Mouse (Mus musculus): ENCODE data around the gene Kntc1. TPM values are rescaled to one million over a fixed set of nuclear protein-coding genes. Genes with fewer than 3 reads are reported as not detected.
"Not testable (repeated sequence)": the region's sequence is repeated elsewhere in the genome, so short reads cannot be mapped to it uniquely, and the experiment has no call there.

Gene Kntc1
- polyA plus RNA-seq, 1 experiment from 2014 or later, result 39.5 TPM

DNA sequence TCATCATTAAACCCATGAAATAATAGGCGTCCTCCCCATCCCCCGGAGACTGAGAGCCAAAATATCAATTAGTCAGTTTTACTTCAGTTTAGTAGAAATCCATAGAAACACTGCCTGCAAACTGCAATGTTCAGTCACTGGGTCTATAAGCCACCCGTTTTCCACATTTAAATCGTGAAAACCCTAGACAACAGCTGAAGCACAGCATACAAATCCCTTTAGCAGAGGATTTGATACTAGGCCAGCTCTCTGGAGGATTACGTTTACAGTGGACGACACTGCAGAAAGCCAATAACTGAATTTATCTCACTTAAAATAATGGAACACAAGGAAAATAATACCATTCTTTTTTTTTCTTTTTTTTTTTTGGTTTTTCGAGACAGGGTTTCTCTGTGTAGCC, 1.9 kb upstream of the Kntc1 start:
- Histone ChIP-seq H3K9me3 (replicated peaks) (no peaks in the 10 kb centered on the region), H3K27me3 (replicated peaks) (no peaks in the 10 kb centered on the region), H3K4me2 (peak overlapping the region; percentile 91), H3K4me1 (peaks cover 50% of the 10 kb centered on the region), H3K9ac (peak overlapping the region; percentile 88), H3K27ac (peak overlapping the region; percentile 60; the same call in 1 of the 2 replicates), H3K4me3 (peak overlapping the region; percentile 89), H3K36me3 (peaks cover 50% of the 10 kb centered on the region)
- no peak for ATAC-seq
- 26% methylated on average over 7 of the region's 7 CpGs for WGBS (ENCODE audit: insufficient replicate concordance)

DNA sequence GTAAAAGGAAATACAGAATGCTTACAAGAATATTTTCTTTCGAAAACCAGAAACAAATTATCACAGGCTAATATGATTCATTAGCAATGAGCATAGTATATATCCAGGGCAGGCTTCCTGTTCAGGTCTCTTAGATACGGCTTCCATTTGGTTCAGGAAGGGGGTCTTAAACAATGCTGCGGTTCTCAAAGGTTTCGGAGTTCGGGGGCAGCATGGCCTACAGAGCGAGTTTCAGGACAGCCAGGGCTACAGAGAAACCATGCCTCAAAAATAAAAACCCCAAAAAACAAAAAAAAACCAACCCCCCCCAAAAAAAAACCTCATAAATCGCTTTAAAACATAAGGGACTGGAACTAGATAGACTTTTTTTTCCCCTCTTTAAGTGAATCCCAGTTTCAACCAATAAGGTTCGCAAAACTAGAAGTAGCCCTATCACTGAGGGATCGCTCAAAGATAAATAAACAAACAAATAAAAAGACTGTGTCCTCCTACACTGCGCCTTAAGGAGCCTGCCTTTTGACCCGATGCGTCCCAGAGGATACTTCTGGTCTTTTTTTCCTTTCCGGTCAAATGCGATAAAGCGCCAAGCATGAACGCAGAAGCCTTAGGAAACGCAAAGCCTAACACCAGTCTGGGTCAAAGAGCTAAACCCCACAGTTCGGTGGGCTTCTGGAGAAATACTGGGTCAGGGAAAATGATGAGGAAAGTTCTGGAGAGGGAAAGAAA, 1.0 kb upstream of the Kntc1 start:
- peaks cover 48% of the 10 kb centered on the region for H3K36me3 ChIP-seq
- under 1% methylated on average over 18 of the region's 18 CpGs for WGBS (ENCODE audit: insufficient replicate concordance)
- no peaks in the 10 kb centered on the region for H3K27me3 ChIP-seq (replicated peaks)
- H3K9ac ChIP-seq, result peak overlapping the region; percentile 88
- H3K4me3 ChIP-seq, result peak overlapping the region; percentile 89
- no peaks in the 10 kb centered on the region for H3K9me3 ChIP-seq (replicated peaks)
- ATAC-seq, result peak; percentile 9; the same call in 1 of the 2 replicates
- H3K4me1 ChIP-seq, result peaks cover 53% of the 10 kb centered on the region
- H3K27ac ChIP-seq, result peak overlapping the region; percentile 99
- peak overlapping the region; percentile 91 for H3K4me2 ChIP-seq

DNA sequence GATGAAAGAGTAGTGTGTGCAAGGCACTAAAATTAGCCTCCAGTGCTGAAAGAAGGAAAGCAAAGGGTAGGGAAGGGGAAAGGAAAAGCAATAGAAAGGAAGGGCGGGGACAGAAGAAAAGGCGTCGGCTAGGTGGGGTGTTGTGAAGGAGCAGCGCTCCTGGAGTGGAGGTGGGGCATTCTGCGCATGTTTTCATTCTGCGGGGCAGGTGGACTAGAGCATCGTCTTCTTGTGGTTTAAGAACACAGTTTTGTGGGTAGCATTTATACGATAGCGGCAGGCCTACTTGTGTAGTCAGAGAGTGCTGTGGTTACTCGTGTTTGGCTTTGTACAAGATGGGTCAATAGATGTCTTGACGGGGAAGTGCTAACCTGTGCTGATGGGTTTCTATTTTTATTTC, 16.0 kb downstream of the Kntc1 start:
- H3K4me3 ChIP-seq, result no peak overlapping the region
- no peaks in the 10 kb centered on the region for H3K4me1 ChIP-seq
- H3K9me3 ChIP-seq (replicated peaks), result no peaks in the 10 kb centered on the region
- H3K27ac ChIP-seq, result no peak overlapping the region
- no peak overlapping the region for H3K4me2 ChIP-seq
- H3K27me3 ChIP-seq (replicated peaks), result no peaks in the 10 kb centered on the region
- WGBS (ENCODE audit: insufficient replicate concordance), result 86% methylated on average over 11 of the region's 11 CpGs
- no peak for ATAC-seq
- peaks cover 91% of the 10 kb centered on the region for H3K36me3 ChIP-seq
- H3K9ac ChIP-seq, result no peak overlapping the region

DNA sequence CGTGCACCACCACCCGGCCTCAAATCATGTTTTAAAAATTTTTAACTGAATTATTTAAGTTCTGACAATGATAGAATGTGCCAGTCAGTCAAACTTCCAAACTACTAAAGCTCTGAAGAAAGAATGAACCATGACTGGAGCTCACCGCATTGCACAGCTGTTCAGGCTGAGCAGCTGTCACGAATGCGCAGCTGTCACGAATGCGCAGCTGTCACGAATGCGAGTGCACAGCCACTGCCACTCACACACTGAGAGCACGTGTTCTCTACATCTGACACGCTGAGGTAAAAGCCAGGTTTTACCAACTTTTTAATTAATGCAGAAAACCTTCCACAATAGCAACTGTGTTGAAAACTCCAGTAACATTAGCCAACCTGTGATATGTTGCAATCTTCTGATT, 16.9 kb downstream of the Kntc1 start:
- not testable (repeated sequence) for ATAC-seq; H3K4me3 ChIP-seq; H3K9me3 ChIP-seq (replicated peaks); H3K27ac ChIP-seq; H3K27me3 ChIP-seq (replicated peaks); H3K9ac ChIP-seq; H3K4me1 ChIP-seq; H3K4me2 ChIP-seq
- WGBS (ENCODE audit: insufficient replicate concordance), result 93% methylated on average over 11 of the region's 11 CpGs
- H3K36me3 ChIP-seq, result peaks cover 92% of the 10 kb centered on the region

DNA sequence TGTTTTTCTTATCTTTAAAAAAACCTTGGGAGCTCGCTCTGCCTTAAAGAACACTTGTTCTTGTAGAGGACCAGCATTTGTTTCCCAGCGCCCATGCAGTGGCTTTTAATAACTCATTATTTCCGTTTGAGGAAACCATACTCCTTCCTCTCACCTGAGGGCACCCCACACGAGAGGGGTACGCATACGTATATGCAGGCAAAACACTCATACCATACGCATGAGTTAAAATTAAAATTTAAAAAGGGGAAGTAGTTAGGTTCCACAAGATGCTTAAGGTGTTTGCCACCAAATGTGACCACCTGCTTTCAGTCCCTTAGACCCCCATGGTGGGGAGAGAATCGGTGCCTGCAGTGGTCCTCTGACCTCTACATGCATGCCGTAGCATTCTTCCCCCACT, 23.9 kb downstream of the Kntc1 start:
- Histone ChIP-seq H3K36me3 (peaks cover 99% of the 10 kb centered on the region), H3K9me3 (replicated peaks) (no peaks in the 10 kb centered on the region), H3K27me3 (replicated peaks) (no peaks in the 10 kb centered on the region), H3K4me3 (no peak overlapping the region), H3K27ac (no peak overlapping the region), H3K9ac (no peak overlapping the region), H3K4me1 (no peaks in the 10 kb centered on the region), H3K4me2 (no peak overlapping the region)
- ATAC-seq, result no peak
- 85% methylated on average over 9 of the region's 9 CpGs for WGBS (ENCODE audit: insufficient replicate concordance)

DNA sequence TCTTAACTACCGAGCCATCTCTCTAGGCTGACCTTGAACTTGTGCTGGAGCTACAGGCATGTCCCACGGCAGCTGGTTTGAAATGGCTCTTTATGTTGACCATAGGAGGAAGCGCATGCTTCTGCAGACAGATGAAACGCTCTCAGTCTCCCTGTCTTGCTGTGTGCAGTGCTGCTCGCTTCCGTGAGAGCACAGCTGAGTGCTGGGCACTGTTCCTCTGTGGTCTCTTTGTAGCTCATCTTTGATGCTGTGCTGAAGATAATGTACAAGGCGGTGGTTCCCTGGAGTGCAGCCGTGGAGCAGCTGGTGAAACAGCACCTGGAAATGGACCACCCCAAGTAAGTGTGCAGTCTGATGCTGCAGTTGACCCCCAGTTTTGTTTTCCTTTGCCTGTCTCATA, 31.2 kb downstream of the Kntc1 start:
- H3K36me3 ChIP-seq, result peaks cover 99% of the 10 kb centered on the region
- H3K27ac ChIP-seq, result no peak overlapping the region
- 91% methylated on average over 8 of the region's 8 CpGs for WGBS (ENCODE audit: insufficient replicate concordance)
- no peaks in the 10 kb centered on the region for H3K27me3 ChIP-seq (replicated peaks)
- ATAC-seq, result no peak
- no peaks in the 10 kb centered on the region for H3K9me3 ChIP-seq (replicated peaks)
- H3K4me1 ChIP-seq, result no peaks in the 10 kb centered on the region
- no peak overlapping the region for H3K4me2 ChIP-seq
- no peak overlapping the region for H3K4me3 ChIP-seq
- no peak overlapping the region for H3K9ac ChIP-seq

DNA sequence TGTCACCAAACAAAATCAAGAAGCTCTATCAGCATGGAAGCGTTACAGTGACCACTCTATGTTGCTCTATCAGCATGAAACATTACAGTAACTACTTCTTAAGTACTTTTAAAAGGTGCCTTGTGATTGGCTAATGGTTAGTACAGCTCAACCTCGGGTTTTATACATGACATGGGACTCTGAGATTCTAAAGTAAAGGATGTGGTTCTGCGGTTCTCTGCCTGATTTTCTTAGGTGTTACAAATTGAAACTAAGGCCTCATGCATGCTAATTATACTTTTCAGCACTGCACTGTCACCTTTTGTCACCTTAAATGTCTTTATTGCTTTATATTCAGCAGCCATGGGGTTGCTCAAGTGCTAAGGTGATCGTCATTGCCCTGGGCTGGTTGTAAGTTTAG, 32.3 kb downstream of the Kntc1 start:
- no peak for ATAC-seq
- H3K4me2 ChIP-seq, result no peak overlapping the region
- no peaks in the 10 kb centered on the region for H3K9me3 ChIP-seq (replicated peaks)
- H3K27ac ChIP-seq, result no peak overlapping the region
- H3K4me3 ChIP-seq, result no peak overlapping the region
- H3K9ac ChIP-seq, result no peak overlapping the region
- H3K27me3 ChIP-seq (replicated peaks), result no peaks in the 10 kb centered on the region
- H3K4me1 ChIP-seq, result no peaks in the 10 kb centered on the region
- 83% methylated on average over 4 of the region's 4 CpGs for WGBS (ENCODE audit: insufficient replicate concordance)
- H3K36me3 ChIP-seq, result peaks cover 99% of the 10 kb centered on the region

DNA sequence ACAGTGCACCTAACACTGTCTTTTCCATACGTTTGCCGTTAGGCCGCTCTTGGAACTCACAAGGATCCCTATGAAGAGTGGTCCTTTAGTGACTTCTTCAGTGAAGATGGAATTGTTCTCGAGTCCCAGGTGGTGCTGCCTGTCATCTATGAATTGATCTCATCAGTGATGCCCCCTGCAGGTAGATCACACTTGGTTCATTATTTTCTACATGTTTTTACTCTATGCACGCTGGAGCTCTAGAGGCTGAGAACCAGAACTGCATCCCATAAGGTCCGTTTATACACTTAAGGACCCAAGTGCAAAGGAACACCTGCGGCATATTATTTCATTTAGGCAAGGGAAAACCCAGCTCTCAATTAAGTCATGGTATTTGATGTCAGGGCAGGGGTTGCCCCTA, 39.5 kb downstream of the Kntc1 start:
- Histone ChIP-seq H3K27ac (no peak overlapping the region), H3K4me1 (no peaks in the 10 kb centered on the region), H3K36me3 (peaks cover 97% of the 10 kb centered on the region), H3K9ac (no peak overlapping the region), H3K9me3 (replicated peaks) (no peaks in the 10 kb centered on the region), H3K4me3 (no peak overlapping the region), H3K27me3 (replicated peaks) (no peaks in the 10 kb centered on the region), H3K4me2 (no peak overlapping the region)
- no peak for ATAC-seq
- WGBS (ENCODE audit: insufficient replicate concordance), result 85% methylated on average over 7 of the region's 7 CpGs

DNA sequence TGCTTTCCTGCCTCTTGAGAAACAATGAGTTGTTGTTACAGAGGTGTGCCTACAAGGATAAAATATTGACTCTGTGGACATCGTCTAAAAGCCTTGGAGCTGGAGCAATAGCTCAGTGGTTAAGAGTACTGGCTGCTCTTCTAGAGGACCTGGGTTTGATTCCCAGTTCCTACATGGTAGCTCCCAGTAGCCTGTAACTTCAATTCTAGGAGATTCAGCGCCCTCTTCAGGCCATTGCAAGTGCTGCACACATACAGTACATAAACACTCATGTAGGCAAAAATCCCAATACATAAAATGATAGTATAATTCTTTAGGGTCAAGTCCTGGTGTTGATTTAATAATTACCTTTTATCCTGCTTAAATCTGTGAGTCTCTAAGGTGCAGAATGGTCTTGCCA, 43.6 kb downstream of the Kntc1 start:
- Histone ChIP-seq H3K4me1 (no peaks in the 10 kb centered on the region), H3K36me3 (peaks cover 97% of the 10 kb centered on the region)

DNA sequence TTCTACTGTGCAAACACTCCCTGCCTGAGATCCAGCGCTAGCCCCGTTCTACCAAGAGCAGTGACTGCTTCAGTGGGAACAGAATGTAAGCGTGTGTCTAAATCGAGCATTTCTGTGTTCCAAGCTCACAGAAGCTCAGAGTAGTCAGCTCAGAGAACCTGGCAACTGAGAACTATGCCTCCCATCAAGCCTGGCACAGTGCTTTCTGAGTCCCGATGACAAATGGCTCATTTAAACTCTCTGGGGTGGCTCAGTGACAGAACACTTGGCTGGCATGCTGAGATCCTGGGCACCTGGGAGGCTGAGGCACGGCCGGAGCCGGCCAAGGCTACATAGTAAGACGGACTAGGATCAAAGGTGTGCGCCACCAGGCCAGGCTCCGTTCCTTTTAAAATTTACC, 56.8 kb downstream of the Kntc1 start:
- no peak overlapping the region for H3K9ac ChIP-seq
- no peaks in the 10 kb centered on the region for H3K4me1 ChIP-seq
- no peak overlapping the region for H3K27ac ChIP-seq
- no peak overlapping the region for H3K4me3 ChIP-seq
- H3K27me3 ChIP-seq (replicated peaks), result no peaks in the 10 kb centered on the region
- H3K36me3 ChIP-seq, result peaks cover 91% of the 10 kb centered on the region
- 90% methylated on average over 11 of the region's 11 CpGs for WGBS (ENCODE audit: insufficient replicate concordance)
- H3K4me2 ChIP-seq, result no peak overlapping the region
- no peak for ATAC-seq
- no peaks in the 10 kb centered on the region for H3K9me3 ChIP-seq (replicated peaks)

More for the DNA sequence above, 43.6 kb downstream of the Kntc1 start:
- Histone ChIP-seq H3K4me3 (no peak overlapping the region), H3K9ac (no peak overlapping the region), H3K4me2 (no peak overlapping the region), H3K27ac (no peak overlapping the region), H3K9me3 (replicated peaks) (no peaks in the 10 kb centered on the region), H3K27me3 (replicated peaks) (no peaks in the 10 kb centered on the region)
- no peak for ATAC-seq
- 70% methylated on average over 2 of the region's 2 CpGs for WGBS (ENCODE audit: insufficient replicate concordance)

DNA sequence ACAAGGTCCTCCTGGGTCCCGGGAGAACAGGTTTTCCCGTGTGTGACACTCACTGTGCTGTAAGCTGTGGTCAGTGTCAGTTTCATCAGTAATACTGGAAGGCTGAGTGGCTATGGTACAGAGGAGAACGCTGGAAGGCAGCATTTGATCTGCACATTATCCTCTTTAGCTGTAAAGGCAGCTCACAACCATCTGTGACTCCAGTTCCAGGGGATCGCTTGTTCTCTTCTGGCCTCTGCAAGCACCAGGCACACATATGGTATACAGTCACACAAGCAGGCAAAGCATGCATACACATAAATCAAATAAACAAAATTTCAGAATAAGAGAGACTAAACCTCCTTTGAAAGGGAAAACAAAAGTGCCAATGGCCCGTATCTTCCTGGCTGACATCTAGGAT, 59.0 kb downstream of the Kntc1 start:
- WGBS (ENCODE audit: insufficient replicate concordance), result 79% methylated on average over 5 of the region's 5 CpGs
- H3K4me3 ChIP-seq, result no peak overlapping the region
- H3K27ac ChIP-seq, result no peak overlapping the region
- no peaks in the 10 kb centered on the region for H3K4me1 ChIP-seq
- no peak overlapping the region for H3K4me2 ChIP-seq
- H3K36me3 ChIP-seq, result peaks cover 91% of the 10 kb centered on the region
- H3K27me3 ChIP-seq (replicated peaks), result no peaks in the 10 kb centered on the region
- no peaks in the 10 kb centered on the region for H3K9me3 ChIP-seq (replicated peaks)
- ATAC-seq, result no peak
- no peak overlapping the region for H3K9ac ChIP-seq

DNA sequence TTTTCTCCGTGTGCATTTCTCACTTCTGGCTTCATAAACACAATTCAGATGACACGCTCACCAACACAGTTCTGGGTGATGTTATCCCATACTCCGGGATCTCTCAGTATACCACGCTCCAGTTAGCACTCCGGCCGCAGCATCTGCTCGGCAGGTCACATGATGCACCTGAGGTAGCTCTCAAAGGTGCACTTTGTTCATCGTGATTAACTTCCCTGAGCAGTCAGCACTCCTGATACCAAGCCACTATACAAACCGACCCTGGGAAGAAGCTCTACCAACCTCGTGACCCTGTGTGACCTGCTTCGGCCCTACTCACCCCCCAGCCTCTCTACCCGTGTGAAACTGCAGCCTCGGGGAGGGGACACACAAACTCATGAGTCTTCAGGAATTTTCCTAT, 59.6 kb downstream of the Kntc1 start:
- no peaks in the 10 kb centered on the region for H3K27me3 ChIP-seq (replicated peaks)
- no peaks in the 10 kb centered on the region for H3K4me1 ChIP-seq
- WGBS (ENCODE audit: insufficient replicate concordance), result 89% methylated on average over 13 of the region's 13 CpGs
- H3K9ac ChIP-seq, result no peak overlapping the region
- H3K27ac ChIP-seq, result no peak overlapping the region
- peaks cover 92% of the 10 kb centered on the region for H3K36me3 ChIP-seq
- no peak overlapping the region for H3K4me2 ChIP-seq
- no peak for ATAC-seq
- H3K4me3 ChIP-seq, result no peak overlapping the region
- H3K9me3 ChIP-seq (replicated peaks), result no peaks in the 10 kb centered on the region

DNA sequence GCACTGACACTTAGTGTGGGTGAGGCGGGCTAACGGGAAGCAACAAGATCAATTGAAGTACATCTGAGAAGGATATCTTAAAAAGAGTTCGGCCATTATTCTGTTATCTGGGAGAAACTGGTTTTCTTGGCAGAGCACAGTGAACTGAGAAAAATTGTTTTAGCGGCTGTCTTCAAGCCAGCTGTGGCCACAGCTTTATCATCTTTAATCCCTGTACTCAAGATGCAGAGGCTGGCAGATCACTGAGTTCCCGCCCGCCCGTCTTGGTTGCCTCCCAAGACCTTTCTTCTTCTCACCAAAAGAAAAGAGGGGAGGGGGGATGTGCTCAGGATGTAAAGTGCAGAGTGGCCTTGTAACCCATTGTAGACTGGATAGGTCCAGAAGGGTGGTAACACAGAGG, 67.4 kb downstream of the Kntc1 start:
- H3K4me3 ChIP-seq, result no peak overlapping the region
- ATAC-seq, result no peak
- peaks cover 98% of the 10 kb centered on the region for H3K36me3 ChIP-seq

More for the DNA sequence above, 67.4 kb downstream of the Kntc1 start:
- WGBS (ENCODE audit: insufficient replicate concordance), result 85% methylated on average over 7 of the region's 7 CpGs
- Histone ChIP-seq H3K4me2 (no peak overlapping the region), H3K9ac (no peak overlapping the region), H3K27ac (no peak overlapping the region), H3K9me3 (replicated peaks) (no peaks in the 10 kb centered on the region), H3K4me1 (no peaks in the 10 kb centered on the region), H3K27me3 (replicated peaks) (no peaks in the 10 kb centered on the region)

Measured in liver, embryonic 12.5 days (tissue).